Mouse (Mus musculus) neutrophil, adult 59 days (primary cell): ENCODE data around the gene Det1. TPM values are rescaled to one million over a fixed set of nuclear protein-coding genes. Genes with fewer than 3 reads are reported as not detected.

Source experiments
- total RNA-seq, 2 experiments: library from RNA; stranded (reverse); gene quantifications; 1 replicate in 1 of 2; 2 replicates in 1 of 2; pipeline ENCODE4 v1.2.4; 2023

Det1 gene
- total RNA-seq: 1 to 10 TPM; 4.0 to 5.4 TPM

GRCm38 (mm10) chr7:78846737-78847434 lies at the start of gene Det1:
TSS of gene Det1 (minus strand) at chr7:78847263.

GRCm38 (mm10) chr7:78895653-78896333 lies 48.7 kb upstream of the Det1 start, which contains the start of gene Aen:
TSS of gene Aen (plus strand) at chr7:78895854.

GRCm38 (mm10) chr7:78782639-78783581 lies 64.2 kb downstream of the Det1 start, which contains the start of the genes Mrps11 and Mrpl46:
TSS of gene Mrps11 (plus strand) at chr7:78783119.
TSS of gene Mrpl46 (minus strand) at chr7:78783531.

Other genes with a start within 250 kb of the Det1 start
- gene Ntrk3, start 109.3 kb downstream of the Det1 start, total RNA-seq: not detected
- 10 to 100 TPM; 17.0 to 20.3 TPM for gene Mrps11, start 64.1 kb downstream of the Det1 start, total RNA-seq
- gene Mrpl46, start 63.7 kb downstream of the Det1 start, total RNA-seq: 10 to 100 TPM in 1 of 2 experiments, 1 to 10 TPM in 1; 8.2 to 11.7 TPM
- 10 to 100 TPM in 1 of 2 experiments, 1 to 10 TPM in 1; 8.9 to 10.9 TPM for gene Aen, start 48.6 kb upstream of the Det1 start, total RNA-seq
- gene Isg20, start 66.2 kb upstream of the Det1 start, total RNA-seq: 10 to 100 TPM; 21.6 to 41.6 TPM
- not detected for gene Acan, start 206.2 kb upstream of the Det1 start, total RNA-seq